Mouse (Mus musculus) brain, embryonic 18.5 days (tissue): ENCODE measurements around the gene Pafah1b3.
"Not testable (repeated sequence)": the region's sequence is repeated elsewhere in the genome, so short reads cannot be mapped to it uniquely, and the experiment has no call there.

Source experiments
- DNase-seq: peaks from one replicate; pipeline ENCODE4 v3.0.0-alpha.2; 2012; ENCODE audit warnings: low read depth, low spot score

The Pafah1b3 gene

GRCm38 (mm10) chr7:25297454-25298325, at the start of gene Pafah1b3:
Gene Pafah1b3, minus strand, starts transcription at chr7:25297986.
- peak; percentile 93 for DNase-seq

DNA sequence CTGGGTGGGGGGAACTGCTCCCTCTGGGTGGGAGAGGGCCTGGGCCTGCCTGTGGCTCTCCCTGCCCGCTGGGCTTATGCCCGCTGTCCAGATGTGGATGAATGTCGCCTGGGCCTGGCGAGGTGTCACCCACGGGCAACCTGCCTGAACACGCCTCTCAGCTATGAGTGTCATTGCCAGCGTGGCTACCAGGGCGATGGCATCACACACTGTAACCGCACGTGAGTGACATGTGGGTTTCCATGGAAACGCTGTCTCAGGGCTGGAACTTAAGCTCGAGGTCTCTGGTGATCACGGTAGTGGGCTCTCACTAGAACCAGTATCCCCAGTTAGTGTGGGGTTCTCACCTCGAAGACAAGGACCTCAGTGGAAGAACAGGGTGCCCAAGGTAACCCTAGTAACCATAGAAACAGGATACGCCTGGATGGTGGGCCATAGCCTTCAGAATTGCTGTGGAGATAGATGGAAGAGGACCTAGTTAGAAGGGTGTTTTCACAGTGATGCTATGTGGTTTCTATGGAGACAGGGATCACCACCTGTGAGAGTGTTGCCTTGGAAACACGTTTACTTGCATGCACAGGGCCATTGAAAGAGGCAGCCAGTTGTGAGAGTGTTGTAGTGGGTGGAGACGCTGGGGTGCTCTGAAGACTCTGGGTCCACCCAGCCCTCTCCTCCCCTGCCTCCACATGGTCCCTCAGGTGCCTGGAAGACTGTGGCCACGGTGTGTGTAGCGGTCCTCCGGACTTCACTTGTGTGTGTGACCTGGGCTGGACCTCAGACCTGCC, 43.4 kb upstream of the Pafah1b3 start:
- no peak for DNase-seq

DNA sequence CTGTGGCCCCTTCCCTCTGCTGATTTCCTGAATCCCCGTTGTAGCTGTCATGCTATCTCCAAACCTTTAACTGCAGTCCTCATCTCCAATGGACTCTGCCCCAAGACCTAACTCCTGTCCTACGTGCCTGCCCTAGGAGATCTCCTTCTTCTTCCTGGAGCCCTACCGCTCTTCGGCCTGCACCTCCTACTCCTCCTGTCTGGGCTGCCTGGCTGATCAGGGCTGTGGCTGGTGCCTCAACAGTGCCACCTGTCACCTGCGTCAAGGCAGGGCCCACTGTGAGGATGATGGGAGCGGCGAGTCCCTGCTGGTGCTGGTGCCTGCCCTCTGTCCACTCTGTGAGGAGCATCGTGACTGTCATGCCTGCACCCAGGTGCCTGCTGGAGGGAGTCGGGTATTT, 41.5 kb upstream of the Pafah1b3 start:
- DNase-seq, result no peak

GRCm38 (mm10) chr7:25334472-25334871, 36.7 kb upstream of the Pafah1b3 start:
- no peak for DNase-seq

DNA sequence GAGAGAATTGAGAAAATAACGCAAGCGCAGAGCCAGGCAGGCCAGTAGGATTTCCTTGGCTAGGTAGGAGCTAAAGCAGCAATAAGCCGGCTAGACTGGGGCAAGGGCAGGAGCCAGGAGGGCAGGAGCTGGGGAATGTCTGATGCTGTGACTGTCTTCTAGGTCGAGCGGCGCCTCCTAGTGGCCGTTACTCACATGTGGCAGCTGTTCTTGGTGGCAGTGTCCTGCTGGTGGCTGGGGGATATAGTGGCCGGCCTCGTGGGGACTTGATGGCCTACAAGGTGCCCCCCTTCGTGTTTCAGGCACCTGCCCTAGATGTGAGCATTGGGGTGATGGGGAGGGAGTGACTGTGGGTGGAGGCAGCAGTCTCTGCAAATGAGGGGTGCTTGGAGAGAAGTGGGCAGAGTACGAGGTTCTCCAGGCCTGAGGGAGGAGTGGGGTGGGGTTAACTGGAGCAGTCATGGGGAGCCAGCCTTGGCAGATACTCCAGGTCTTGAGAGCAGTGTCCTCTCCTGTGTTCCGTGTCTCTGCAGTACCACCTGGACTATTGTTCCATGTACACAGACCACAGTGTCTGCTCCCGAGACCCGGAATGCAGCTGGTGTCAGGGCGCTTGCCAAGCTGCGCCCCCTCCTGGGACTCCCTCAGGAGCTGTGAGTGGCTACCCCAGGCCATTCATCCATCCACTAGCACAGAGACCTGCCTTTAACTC, 36.0 kb upstream of the Pafah1b3 start:
- no peak for DNase-seq

DNA sequence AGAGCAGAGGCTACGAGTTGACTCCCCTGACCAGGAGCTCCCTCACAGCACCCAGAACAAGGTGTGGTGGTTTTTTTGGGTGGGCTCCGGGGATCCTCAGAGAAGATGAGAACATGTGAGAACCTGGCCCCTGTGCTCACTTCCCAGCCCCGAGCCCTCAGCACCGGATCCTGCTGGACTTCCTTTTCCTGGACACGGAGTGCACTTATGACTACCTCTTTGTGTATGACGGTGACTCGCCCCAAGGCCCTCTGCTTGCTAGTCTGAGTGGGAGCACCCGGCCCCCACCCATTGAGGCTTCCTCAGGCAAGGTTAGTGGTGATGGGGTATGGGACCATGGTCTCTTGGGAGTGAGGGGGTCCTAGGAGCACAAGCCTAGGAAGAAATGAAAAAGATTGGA, 28.4 kb upstream of the Pafah1b3 start:
- no peak for DNase-seq

DNA sequence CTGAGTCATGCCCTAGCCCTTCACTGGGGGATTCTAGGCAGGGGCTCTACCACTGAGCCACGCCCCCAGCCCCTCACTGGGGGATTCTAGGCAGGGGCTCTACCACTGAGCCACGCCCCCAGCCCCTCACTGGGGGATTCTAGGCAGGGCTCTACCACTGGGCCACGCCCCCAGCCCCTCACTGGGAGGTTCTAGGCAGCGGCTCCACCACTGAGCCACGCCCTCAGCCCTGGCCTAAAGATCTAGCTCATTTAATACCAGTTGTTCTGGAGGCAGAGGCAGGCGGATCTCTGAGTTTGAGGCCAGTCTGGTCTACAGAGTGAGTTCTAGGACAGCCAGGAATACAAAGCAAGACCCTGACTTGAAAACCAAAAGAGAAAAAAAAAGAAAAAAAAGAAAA, 27.6 kb upstream of the Pafah1b3 start:
- DNase-seq, result not testable (repeated sequence)

DNA sequence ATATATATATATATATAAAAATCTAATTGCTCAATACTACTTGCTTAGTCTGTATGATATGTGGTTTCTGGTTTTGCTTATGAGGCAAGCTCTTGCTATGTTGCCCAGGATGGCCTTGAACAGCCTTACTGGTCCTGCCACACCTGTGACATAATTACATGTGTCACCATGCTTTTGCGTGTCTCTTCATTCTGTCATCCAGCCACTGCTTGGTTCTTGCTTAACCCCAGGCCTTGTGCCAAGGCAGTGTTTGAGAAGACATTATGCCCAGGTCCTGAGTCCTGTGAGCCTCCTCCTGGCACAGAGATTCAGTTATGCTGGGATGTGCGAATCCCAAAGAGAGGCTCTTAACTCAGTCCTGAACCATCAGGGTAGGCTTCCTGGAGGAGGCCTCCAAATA, 25.4 kb upstream of the Pafah1b3 start:
- DNase-seq, result no peak

GRCm38 (mm10) chr7:25322058-25322484, 24.3 kb upstream of the Pafah1b3 start:
- DNase-seq, result no peak

DNA sequence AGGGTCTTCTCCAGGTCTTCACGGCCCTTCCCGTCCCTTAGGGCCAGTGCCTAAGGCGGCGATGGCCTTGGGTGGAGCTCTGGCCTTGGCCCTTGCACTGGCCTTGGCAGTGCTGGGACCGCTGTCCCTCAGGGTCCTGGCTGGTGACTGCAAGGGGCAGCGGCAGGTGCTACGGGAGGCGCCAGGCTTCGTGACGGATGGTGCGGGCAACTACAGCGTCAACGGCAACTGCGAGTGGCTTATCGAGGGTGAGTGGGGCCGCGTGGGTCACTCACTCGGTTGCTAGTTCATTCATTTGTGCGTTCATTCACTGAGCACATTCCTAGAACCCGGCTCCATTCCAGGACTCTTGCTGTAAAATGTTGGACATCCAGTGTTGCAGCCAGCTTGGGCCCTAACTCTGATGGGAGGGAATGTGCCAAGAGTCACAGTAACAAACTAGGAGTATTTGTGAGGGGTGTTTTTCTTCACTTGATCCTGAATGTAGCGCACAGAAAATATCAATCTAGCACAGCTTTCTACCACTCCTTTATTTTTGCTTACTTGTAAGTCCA, 19.7 kb upstream of the Pafah1b3 start:
- no peak for DNase-seq

- peak; percentile 98 for DNase-seq
Observed at GRCm38 (mm10) chr7:25316532-25317445, 19.0 kb upstream of the Pafah1b3 start, which contains the start of gene Megf8. Gene Megf8, plus strand, starts transcription at chr7:25317164.

DNA sequence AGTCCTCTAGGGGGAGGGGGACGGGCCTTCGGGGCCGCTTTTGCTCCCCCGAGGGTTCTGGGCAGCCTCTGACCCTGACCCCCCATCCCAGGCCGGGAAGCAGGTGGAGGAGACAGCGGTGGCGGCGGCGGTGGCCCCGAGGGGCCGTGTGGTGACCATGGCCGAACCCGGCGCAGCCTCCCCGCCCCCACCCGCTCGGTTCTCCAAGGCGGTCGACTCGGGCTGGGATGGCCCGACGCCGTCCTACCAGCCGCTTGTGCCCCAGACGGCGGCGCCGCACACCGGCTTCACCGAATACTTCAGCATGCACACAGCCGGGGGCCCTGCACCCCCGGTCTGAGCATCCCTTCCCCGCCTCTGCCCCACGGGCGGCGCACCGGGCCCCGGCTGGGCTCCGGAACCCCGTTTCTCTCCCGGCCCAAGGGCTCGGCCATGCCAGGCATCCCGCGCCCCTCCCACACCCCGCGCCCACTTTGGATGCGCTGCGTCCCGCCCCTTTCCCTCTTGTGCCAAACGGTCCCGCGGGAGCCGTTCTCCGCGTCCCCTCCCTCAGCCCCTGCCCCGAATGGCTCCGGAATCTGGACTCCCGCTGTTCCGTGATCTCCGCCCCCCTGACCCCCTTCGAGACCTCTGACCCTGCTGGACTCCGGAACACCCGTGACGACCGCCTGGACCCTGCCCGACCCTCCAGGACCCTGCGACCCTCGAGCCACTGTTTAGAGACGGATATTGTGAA, 17.7 kb upstream of the Pafah1b3 start:
- DNase-seq, result no peak

DNA sequence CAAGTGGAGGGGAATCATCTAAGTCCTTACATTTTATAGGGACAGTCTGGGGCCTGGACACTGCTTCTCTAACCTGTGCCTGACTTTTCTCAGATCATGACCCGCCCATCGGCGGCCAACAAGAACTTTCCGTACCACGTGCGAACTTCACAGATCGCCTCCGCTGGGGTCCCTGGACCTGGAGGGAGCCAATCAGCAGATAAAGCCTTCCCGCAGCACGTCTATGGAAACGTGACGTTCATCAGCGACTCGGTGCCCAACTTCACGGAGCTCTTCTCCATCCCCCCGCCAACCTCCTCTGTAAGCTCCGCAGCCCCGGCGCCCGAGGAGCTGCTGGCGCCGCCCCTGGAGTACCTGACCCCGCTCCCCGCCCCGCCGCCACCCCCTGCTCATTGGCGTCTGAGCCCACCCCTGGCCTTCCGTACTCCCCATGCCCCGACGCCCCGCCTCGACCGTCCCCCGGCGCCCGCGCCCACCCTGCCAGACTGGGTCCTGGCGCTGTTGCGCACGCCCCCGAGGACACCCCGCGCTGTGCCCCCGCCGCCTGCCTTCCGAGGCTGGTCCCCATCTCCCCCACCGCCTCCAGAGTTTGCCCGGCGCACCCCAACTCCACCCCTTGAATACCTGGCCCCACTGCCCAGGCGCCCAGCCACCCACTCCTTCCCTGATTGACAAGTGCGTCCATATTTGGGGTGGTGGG, 17.0 kb upstream of the Pafah1b3 start:
- no peak for DNase-seq

DNA sequence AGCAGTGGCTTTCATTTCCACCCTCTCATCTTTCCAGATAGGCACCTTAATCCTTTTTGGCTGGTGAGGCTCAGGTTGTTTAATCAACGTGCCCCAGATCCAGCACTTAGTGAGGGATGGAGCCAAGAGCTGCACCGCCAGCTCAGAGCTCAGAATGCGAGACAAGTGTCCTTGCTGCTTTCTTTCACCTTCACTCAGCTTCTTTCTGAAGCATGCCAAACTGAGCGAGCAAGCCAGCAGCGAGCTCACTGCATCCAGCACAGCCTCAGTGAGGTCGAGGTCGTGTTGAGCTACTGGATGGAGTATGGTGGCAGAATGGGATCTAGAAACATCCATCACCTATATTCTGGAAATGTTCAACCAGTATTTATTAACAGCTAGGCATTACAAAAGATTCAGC, 15.5 kb upstream of the Pafah1b3 start:
- no peak for DNase-seq

GRCm38 (mm10) chr7:25311193-25311592, 13.4 kb upstream of the Pafah1b3 start:
- no peak for DNase-seq

GRCm38 (mm10) chr7:25309425-25309824, 11.6 kb upstream of the Pafah1b3 start:
- DNase-seq, result no peak

DNA sequence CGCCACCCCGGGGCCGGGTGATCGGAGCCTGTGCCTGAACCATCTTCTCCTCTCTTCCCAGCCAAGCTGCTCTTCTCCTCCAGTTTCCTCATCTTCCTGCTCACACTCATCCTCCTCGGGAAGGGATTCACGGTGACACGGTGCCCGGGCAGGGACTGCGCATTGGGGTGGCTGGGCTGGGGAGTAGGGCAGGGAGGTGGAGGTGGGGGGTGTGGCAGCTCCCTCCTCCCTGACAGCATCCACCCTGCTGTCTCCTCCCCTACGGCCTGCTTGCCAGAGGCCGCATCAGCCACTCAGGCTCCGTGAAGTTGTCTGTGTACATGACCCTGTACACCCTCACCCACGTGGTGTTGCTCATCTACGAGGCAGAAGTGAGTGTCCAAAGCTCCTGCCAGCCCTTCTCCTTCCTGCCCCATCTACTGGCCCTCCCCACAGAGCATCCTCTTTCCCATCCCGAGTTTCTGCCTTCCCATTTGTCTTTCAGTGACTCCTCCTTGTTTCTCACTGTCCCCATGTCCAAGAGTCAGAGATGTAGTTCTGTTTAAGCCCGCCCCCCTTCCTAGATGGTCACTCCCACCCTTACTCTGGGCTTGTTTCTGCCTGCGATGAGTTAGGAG, 11.0 kb upstream of the Pafah1b3 start:
- DNase-seq, result no peak

GRCm38 (mm10) chr7:25306614-25306996, 8.8 kb upstream of the Pafah1b3 start:
- DNase-seq, result no peak
